Mouse (Mus musculus): ENCODE data around the gene Gcm1. TPM values are rescaled to one million over a fixed set of nuclear protein-coding genes. Genes with fewer than 3 reads are reported as not detected.
A peak's percentile ranks its signal among the peaks of the same experiment; 100 is the strongest.

The Gcm1 gene
- total and polyA plus RNA-seq, 3 experiments, result 0.05 TPM; not detected in 2

DNA sequence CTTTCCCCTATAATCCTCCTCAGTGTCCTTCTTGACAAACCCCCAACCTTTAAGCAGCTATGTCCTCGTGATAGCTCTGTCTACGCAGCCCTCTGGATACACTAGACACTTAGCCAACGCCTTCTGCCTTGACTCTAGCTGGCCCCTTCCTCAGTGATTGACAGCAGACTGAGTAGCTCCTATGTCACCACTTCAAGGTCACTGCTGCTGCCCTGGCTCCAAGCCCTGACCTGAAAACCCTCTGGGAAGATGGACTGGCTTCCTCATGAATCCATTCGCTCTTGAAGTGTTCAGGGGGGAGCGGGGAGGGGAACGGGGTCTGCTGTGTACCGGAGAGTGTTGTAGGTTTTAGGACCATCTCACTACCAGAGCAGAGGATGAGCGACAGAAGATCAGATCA, 15.9 kb upstream of the Gcm1 start:
- H3K9me3 ChIP-seq (replicated peaks), result no peaks in the 10 kb centered on the region
- no peak overlapping the region for H3K4me3 ChIP-seq (ENCODE audit: low read depth, low read length)
- no peaks in the 10 kb centered on the region for H3K36me3 ChIP-seq (replicated peaks)
- TF ChIP-seq POLR2AphosphoS5 (IDR thresholded peaks at IDR 0.05; ENCODE audit: insufficient replicate concordance, low read depth, low read length) (no peak), TAL1 (conservative IDR thresholded peaks at IDR 0.05; ENCODE audit: low read depth, low read length) (no peak), GATA2 (IDR thresholded peaks at IDR 0.05; ENCODE audit: borderline replicate concordance, low read depth, low read length) (no peak), GATA1 (IDR thresholded peaks at IDR 0.05; ENCODE audit: borderline replicate concordance, low read length) (no peak), CTCF (IDR thresholded peaks at IDR 0.05; ENCODE audit: low read depth, low read length) (no peak)
- peaks cover 17% of the 10 kb centered on the region for H3K27me3 ChIP-seq (ENCODE audit: insufficient read depth, low read length)
- ATAC-seq (ENCODE audit: extremely low read depth, insufficient number of reproducible peaks, low FRiP score, poor library complexity, severe bottlenecking), result no peak
- H3K4me1 ChIP-seq (ENCODE audit: insufficient read depth, low read depth, low read length), result no peaks in the 10 kb centered on the region
- no peak for DNase-seq (ENCODE audit: low spot score)

GRCm38 (mm10) chr9:78038755-78039489, 12.8 kb upstream of the Gcm1 start:
- H3K36me3 ChIP-seq (replicated peaks), result no peaks in the 10 kb centered on the region
- no peaks in the 10 kb centered on the region for H3K4me1 ChIP-seq (ENCODE audit: insufficient read depth, low read depth, low read length)
- no peaks in the 10 kb centered on the region for H3K9me3 ChIP-seq (replicated peaks)
- H3K27me3 ChIP-seq (ENCODE audit: insufficient read depth, low read length), result peaks cover 23% of the 10 kb centered on the region
- H3K4me3 ChIP-seq (ENCODE audit: low read depth, low read length), result no peak overlapping the region
- ATAC-seq (ENCODE audit: extremely low read depth, insufficient number of reproducible peaks, low FRiP score, poor library complexity, severe bottlenecking) (peak; percentile 75), DNase-seq (ENCODE audit: low spot score) (peak; percentile 64)
- TF ChIP-seq CTCF (IDR thresholded peaks at IDR 0.05; ENCODE audit: low read depth, low read length), result peak; percentile 96
- TF ChIP-seq GATA1 (IDR thresholded peaks at IDR 0.05; ENCODE audit: borderline replicate concordance, low read length), result no peak

DNA sequence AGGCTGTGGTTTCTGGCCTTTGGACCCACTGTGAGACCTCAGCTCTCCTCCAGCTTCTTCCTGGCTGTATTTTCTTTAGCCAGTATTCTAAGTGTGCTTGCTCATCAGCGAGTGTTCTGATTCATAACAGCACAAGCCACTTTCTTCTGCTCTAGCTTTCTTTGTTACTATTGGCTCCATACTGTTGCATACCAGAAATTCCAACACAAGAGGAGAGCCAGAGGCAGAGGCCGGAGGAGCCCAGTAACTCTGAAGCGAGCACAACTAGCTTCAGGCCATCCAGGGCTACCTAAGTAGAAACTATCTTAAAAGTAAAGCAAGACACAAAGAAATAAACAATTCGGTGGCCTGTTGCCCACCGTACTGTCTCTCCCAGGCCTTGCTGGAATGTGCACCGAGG, 6.6 kb upstream of the Gcm1 start:
- DNase-seq (ENCODE audit: low spot score) (no peak), ATAC-seq (ENCODE audit: extremely low read depth, insufficient number of reproducible peaks, low FRiP score, poor library complexity, severe bottlenecking) (no peak)
- Histone ChIP-seq H3K36me3 (replicated peaks) (no peaks in the 10 kb centered on the region), H3K9me3 (replicated peaks) (no peaks in the 10 kb centered on the region), H3K4me3 (ENCODE audit: low read depth, low read length) (no peak overlapping the region), H3K4me1 (ENCODE audit: insufficient read depth, low read depth, low read length) (no peaks in the 10 kb centered on the region), H3K27me3 (ENCODE audit: insufficient read depth, low read length) (peaks cover 18% of the 10 kb centered on the region)
- no peak for TF ChIP-seq POLR2AphosphoS5 (IDR thresholded peaks at IDR 0.05; ENCODE audit: insufficient replicate concordance, low read depth, low read length)
- TF ChIP-seq CTCF (IDR thresholded peaks at IDR 0.05; ENCODE audit: low read depth, low read length), result no peak
- TF ChIP-seq GATA1 (IDR thresholded peaks at IDR 0.05; ENCODE audit: borderline replicate concordance, low read length), result no peak
- TF ChIP-seq TAL1 (conservative IDR thresholded peaks at IDR 0.05; ENCODE audit: low read depth, low read length), result no peak
- TF ChIP-seq GATA2 (IDR thresholded peaks at IDR 0.05; ENCODE audit: borderline replicate concordance, low read depth, low read length), result no peak

DNA sequence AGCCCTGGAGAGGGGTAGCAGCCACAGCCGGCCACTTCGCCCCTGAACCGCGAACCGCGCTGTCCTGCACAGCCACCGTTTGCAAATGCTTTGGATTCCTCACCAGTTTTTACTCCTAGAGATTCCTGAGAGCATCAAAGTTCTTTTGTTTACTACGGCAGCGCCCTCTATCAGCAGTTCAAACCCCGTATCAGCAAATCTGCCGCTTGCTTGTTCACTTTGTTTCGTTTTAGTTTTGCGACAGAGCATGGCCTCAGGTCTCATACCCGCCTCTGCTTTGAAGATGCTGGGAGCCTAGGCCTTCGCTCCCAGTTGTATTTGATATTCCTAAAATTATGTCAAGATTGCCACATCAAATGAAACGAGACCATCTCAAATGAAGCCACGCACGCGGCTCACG, 5.0 kb upstream of the Gcm1 start:
- Histone ChIP-seq H3K27me3 (ENCODE audit: insufficient read depth, low read length) (peaks cover 16% of the 10 kb centered on the region), H3K4me1 (ENCODE audit: insufficient read depth, low read depth, low read length) (no peaks in the 10 kb centered on the region), H3K4me3 (ENCODE audit: low read depth, low read length) (no peak overlapping the region), H3K9me3 (replicated peaks) (no peaks in the 10 kb centered on the region), H3K36me3 (replicated peaks) (no peaks in the 10 kb centered on the region)
- TF ChIP-seq GATA2 (IDR thresholded peaks at IDR 0.05; ENCODE audit: borderline replicate concordance, low read depth, low read length), result no peak
- TF ChIP-seq POLR2AphosphoS5 (IDR thresholded peaks at IDR 0.05; ENCODE audit: insufficient replicate concordance, low read depth, low read length), result no peak
- no peak for TF ChIP-seq GATA1 (IDR thresholded peaks at IDR 0.05; ENCODE audit: borderline replicate concordance, low read length)
- TF ChIP-seq CTCF (IDR thresholded peaks at IDR 0.05; ENCODE audit: low read depth, low read length), result no peak
- no peak for TF ChIP-seq TAL1 (conservative IDR thresholded peaks at IDR 0.05; ENCODE audit: low read depth, low read length)
- ATAC-seq (ENCODE audit: extremely low read depth, insufficient number of reproducible peaks, low FRiP score, poor library complexity, severe bottlenecking), result no peak
- DNase-seq (ENCODE audit: low spot score), result no peak

DNA sequence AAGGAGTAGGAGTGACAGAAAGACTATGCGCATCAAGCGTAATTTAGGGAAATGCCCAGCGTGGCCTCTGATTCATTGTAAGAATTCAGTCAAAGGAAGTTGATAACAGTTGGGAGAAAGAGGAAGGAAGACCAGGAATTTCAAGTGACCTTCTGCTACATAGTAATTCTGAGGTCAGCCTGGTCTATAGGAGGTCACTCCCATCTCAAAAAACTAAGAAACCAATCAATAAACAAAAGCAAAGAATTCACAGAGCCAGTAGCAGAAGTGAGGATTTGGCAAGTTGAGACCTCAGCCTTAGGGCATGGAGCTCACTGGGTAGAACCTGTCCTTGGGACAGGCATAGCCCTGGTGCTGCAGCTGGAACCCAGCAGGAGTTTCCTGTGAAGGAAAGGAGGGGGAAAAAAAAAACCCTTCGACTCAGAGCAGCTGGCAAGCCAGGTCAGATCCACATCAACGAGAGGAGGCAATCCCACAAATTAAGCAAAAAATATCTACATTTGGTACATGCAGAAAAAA, 1.2 kb upstream of the Gcm1 start:
- no peak for DNase-seq (ENCODE audit: low spot score)
- Histone ChIP-seq H3K9me3 (replicated peaks) (no peaks in the 10 kb centered on the region), H3K4me3 (ENCODE audit: low read depth, low read length) (no peak overlapping the region), H3K4me1 (ENCODE audit: insufficient read depth, low read depth, low read length) (no peaks in the 10 kb centered on the region), H3K36me3 (replicated peaks) (no peaks in the 10 kb centered on the region), H3K27me3 (ENCODE audit: insufficient read depth, low read length) (peaks cover 12% of the 10 kb centered on the region)
- no peak for TF ChIP-seq CTCF (IDR thresholded peaks at IDR 0.05; ENCODE audit: low read depth, low read length)
- TF ChIP-seq POLR2AphosphoS5 (IDR thresholded peaks at IDR 0.05; ENCODE audit: insufficient replicate concordance, low read depth, low read length), result no peak
- no peak for TF ChIP-seq GATA1 (IDR thresholded peaks at IDR 0.05; ENCODE audit: borderline replicate concordance, low read length)
- TF ChIP-seq TAL1 (conservative IDR thresholded peaks at IDR 0.05; ENCODE audit: low read depth, low read length), result no peak
- TF ChIP-seq GATA2 (IDR thresholded peaks at IDR 0.05; ENCODE audit: borderline replicate concordance, low read depth, low read length), result no peak
- ATAC-seq (ENCODE audit: extremely low read depth, insufficient number of reproducible peaks, low FRiP score, poor library complexity, severe bottlenecking), result no peak

GRCm38 (mm10) chr9:78053821-78054220, 2.1 kb downstream of the Gcm1 start:
- no peak for DNase-seq (ENCODE audit: low spot score)
- Histone ChIP-seq H3K36me3 (replicated peaks) (no peaks in the 10 kb centered on the region), H3K4me1 (ENCODE audit: insufficient read depth, low read depth, low read length) (no peaks in the 10 kb centered on the region), H3K9me3 (replicated peaks) (no peaks in the 10 kb centered on the region), H3K27me3 (ENCODE audit: insufficient read depth, low read length) (peaks cover 15% of the 10 kb centered on the region; the same call in 1 of the 2 replicates), H3K4me3 (ENCODE audit: low read depth, low read length) (no peak overlapping the region)
- ATAC-seq (ENCODE audit: extremely low read depth, insufficient number of reproducible peaks, low FRiP score, poor library complexity, severe bottlenecking), result no peak
- TF ChIP-seq GATA2 (IDR thresholded peaks at IDR 0.05; ENCODE audit: borderline replicate concordance, low read depth, low read length) (no peak), CTCF (IDR thresholded peaks at IDR 0.05; ENCODE audit: low read depth, low read length) (no peak), TAL1 (conservative IDR thresholded peaks at IDR 0.05; ENCODE audit: low read depth, low read length) (no peak), GATA1 (IDR thresholded peaks at IDR 0.05; ENCODE audit: borderline replicate concordance, low read length) (no peak), POLR2AphosphoS5 (IDR thresholded peaks at IDR 0.05; ENCODE audit: insufficient replicate concordance, low read depth, low read length) (no peak)
